Mouse (Mus musculus) small intestine, adult 2 months (tissue): Measurements from ENCODE around the gene Tmcc1. TPM values are rescaled to one million over a fixed set of nuclear protein-coding genes. Genes with fewer than 3 reads are reported as not detected.
A peak's percentile ranks its signal among the peaks of the same experiment; 100 is the strongest.

Source experiments
- H3K27ac ChIP-seq: fragments of 200-500 bp; 2 replicates; pipeline ENCODE4 v1.5.1; 2012; ENCODE audit warnings: low read depth, low read length, control low read depth, inconsistent platforms; ENCODE audit not compliant: insufficient read depth
- H3K27me3 ChIP-seq: fragments of 200-500 bp; 2 replicates; pipeline ENCODE4 v1.6.1; 2012; ENCODE audit warnings: mild to moderate bottlenecking, moderate library complexity, low read length, inconsistent platforms; ENCODE audit not compliant: control insufficient read depth, insufficient read depth
- H3K36me3 ChIP-seq: fragments of 200-500 bp; 2 replicates; pipeline ENCODE4 v1.6.1; 2012; ENCODE audit warnings: mild to moderate bottlenecking, low read length, control low read depth, inconsistent platforms; ENCODE audit not compliant: control insufficient read depth, insufficient read depth
- H3K4me1 ChIP-seq: fragments of 200-500 bp; 2 replicates; pipeline ENCODE4 v1.6.1; 2012; ENCODE audit warnings: low read length, inconsistent platforms, mixed read lengths; ENCODE audit not compliant: control insufficient read depth, insufficient read depth, insufficient read length
- H3K4me3 ChIP-seq: fragments of 200-500 bp; 2 replicates; pipeline ENCODE4 v1.5.1; 2012; ENCODE audit warnings: low read depth, mild to moderate bottlenecking, control low read depth, inconsistent platforms, low read length, moderate library complexity
- CTCF ChIP-seq: fragments of 200-500 bp; IDR thresholded peaks from 2 replicates; pipeline ENCODE4 v1.5.1; 2012; ENCODE audit warnings: low read depth, mild to moderate bottlenecking, control low read depth, inconsistent platforms, low read length, moderate library complexity, mixed read lengths; ENCODE audit not compliant: insufficient replicate concordance, insufficient read length; ENCODE audit errors: extremely low read depth
- POLR2A ChIP-seq: fragments of 200-500 bp; IDR thresholded peaks from 2 replicates; pipeline ENCODE4 v1.6.1; 2012; ENCODE audit warnings: low read depth, mild to moderate bottlenecking, control low read depth, inconsistent platforms, low read length, moderate library complexity
- WGBS: fragments of 180-500 bp; shearing (Covaris S2); methylation state at CpG from one replicate; pipeline ENCODE4 v1.1.7; 2018; 5-methylcytosine and 5-hydroxymethylcytosine counted together
- polyA plus RNA-seq: library from polyadenylated mRNA; depleted of rRNA; stranded (reverse); fragments of >200 nt; gene quantifications from 2 replicates; pipeline ENCODE4 v1.2.3, GENCODE M21; 2012; rRNA removed

Gene Tmcc1
- polyA plus RNA-seq, 1 experiment, result 11.7 TPM

DNA sequence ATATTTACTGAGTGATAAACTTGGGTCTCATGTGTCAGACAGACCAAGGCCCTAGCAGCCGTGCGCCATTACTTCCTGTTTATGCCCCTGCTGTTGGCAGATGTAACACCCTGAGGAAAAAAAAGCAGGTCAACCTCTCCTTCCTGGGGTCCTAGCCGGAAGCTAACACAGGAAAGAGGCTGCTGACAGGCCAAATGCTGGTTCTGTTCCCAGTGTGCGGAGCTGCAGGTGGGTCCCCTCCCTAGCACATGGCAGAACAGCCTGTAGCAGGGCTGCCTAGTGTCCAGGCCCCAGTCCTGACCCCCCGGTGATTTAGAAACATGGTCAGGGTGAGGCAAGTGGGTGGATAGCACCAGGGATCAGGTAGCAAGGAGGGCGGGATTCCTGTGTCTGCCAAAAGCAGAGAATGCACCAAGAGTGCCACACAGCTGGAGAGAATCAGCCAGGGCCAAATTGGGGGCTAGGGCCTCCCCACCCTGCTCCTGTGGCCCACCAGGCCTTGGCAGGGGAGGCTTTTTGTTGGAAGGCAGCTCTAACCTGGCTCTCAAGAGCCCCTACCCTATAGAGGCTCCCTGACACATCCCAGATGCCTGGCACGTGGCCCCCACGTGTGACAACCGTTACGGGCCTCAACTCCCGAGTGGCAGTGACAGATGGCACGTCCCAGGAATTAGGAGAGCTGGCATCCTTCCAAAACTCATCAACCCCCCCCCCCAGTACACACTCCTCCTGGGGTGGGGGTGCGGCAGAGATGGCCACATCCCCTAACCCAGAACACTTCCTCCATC is 221.8 kb downstream of the Tmcc1 start:
- Histone ChIP-seq H3K4me3 (no peak overlapping the region), H3K27ac (peak overlapping the region; percentile 30; the same call in 1 of the 2 replicates), H3K27me3 (no peaks in the 10 kb centered on the region), H3K4me1 (peaks cover 17% of the 10 kb centered on the region), H3K36me3 (no peaks in the 10 kb centered on the region)
- WGBS, result 63% methylated on average over 13 of the region's 13 CpGs
- TF ChIP-seq CTCF (no peak), POLR2A (peak; percentile 6; the same call in 1 of the 2 replicates)

- Histone ChIP-seq H3K36me3 (no peaks in the 10 kb centered on the region), H3K27ac (no peak overlapping the region), H3K27me3 (no peaks in the 10 kb centered on the region), H3K4me1 (peaks cover 17% of the 10 kb centered on the region), H3K4me3 (no peak overlapping the region)
- WGBS, result 86% methylated on average over 6 of the region's 6 CpGs
- no peak for TF ChIP-seq POLR2A
- TF ChIP-seq CTCF, result no peak
Measured at GRCm38 (mm10) chr6:115969952-115970351, 223.3 kb downstream of the Tmcc1 start.

DNA sequence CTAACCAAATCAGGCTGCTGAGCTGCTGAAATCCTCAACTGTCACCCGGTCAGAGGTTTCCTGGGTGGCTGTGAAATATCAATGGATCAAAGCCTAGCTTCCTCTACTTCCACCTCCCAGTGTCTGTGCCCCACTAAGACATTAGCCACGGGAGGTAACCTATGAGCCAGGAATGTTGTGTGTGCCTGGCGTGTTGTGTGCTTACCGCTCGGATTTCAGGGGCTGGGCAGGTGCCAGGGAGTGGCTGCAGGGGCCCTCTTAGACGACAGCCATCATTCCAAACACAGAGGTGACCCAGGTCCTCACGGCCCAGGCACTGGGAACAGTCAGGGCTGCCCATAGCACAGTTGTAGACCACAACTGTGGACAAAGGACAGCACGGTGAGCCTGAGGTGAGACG is 224.2 kb downstream of the Tmcc1 start:
- Histone ChIP-seq H3K4me3 (no peak overlapping the region), H3K36me3 (no peaks in the 10 kb centered on the region), H3K27ac (no peak overlapping the region), H3K27me3 (no peaks in the 10 kb centered on the region), H3K4me1 (peaks cover 17% of the 10 kb centered on the region)
- WGBS, result 73% methylated on average over 9 of the region's 9 CpGs
- TF ChIP-seq CTCF (no peak), POLR2A (no peak)

DNA sequence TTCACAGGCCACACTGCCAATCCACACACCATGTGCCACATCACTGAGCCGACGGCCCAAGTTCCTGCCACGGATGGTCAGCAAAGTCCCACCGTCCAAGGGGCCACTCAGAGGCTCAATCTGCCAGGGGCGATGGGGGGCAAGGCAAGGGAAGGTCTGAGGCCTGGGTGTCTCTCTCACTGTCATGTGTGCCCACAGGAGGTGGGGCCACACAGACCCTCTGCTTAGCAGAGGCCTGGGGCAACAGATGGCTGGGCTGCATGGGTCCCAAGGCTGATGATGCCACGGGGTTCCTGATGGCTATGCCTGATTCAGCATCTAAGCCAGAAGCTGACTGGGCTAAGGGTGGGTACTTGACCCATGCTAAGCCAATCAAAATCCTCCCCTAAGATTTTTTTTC is 224.6 kb downstream of the Tmcc1 start:
- 79% methylated on average over 6 of the region's 6 CpGs for WGBS
- TF ChIP-seq CTCF (no peak), POLR2A (no peak)
- no peaks in the 10 kb centered on the region for H3K27me3 ChIP-seq
- H3K36me3 ChIP-seq, result no peaks in the 10 kb centered on the region
- H3K27ac ChIP-seq, result no peak overlapping the region
- no peak overlapping the region for H3K4me3 ChIP-seq
- H3K4me1 ChIP-seq, result peaks cover 17% of the 10 kb centered on the region

Other genes with a start within 250 kb of the Tmcc1 start
- not detected in 2 replicates for gene H1foo, start 248.5 kb downstream of the Tmcc1 start, polyA plus RNA-seq
- 26.2 TPM in 2 replicates for gene Plxnd1, start 198.5 kb downstream of the Tmcc1 start, polyA plus RNA-seq
- gene Washc2, start 14.6 kb upstream of the Tmcc1 start, polyA plus RNA-seq, result 13.6 and 42.1 TPM in 2 replicates
- 0.05 and 0.06 TPM in 2 replicates for gene Zfand4, start 70.7 kb upstream of the Tmcc1 start, polyA plus RNA-seq
- gene March8, start 144.5 kb upstream of the Tmcc1 start, polyA plus RNA-seq, result 39.1 and 65.1 TPM in 2 replicates